Mouse (Mus musculus): Measurements from ENCODE around the gene Cacna1h.

Cacna1h gene

DNA sequence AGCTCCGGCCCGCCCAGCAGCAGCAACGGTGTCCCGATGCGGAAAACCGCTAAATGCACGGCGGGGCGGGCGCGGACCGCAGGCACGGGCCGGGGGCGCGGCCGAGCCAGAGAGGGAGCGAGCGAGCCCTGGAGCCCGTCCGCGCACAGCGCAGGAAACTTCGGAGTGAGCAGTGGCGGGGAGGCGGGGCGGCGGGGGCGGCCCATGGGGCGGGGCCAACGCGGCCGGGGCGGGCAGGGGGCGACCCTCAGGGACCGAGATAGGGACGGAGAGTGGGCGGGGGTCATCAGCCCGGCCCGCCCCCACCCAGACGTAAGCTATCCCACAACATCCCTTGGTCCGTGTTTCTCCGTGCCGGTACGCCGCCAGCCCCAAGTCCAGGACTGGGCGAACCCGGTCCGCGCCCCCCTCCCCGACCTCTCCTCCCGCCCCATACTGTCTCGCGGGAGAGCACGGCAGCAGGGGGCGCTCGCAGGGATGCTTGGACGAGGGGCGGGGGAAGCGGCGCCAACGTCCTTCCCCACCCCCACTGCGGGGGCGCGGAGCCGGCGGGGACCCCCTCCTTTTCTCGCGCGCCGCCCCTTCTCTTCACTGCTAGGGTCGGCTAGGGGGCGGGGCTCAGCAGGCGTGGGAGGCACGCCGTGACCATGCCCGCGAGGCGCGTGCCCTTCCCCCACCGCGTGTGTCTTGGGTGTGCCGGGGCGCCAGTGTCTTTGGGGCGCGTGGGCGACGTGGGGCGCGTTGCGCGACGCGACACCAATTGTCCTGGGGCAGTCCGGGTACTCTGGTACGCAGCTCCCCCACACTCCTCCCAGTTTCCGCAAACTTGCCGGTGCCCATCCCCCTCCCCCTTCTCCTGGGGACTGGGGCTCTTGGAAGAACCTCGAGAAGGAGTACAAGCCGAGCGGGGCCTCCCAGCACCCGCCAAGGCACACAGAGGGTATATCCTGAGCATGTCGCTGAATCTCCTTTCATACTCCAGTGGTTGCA, at the start of gene Cacna1h:
Gene Cacna1h (minus strand): TSS at position 167 of the 990 bp plus-strand sequence.
- peak; percentile 92 for DNase-seq (ENCODE audit: low spot score in 2 of 2)

DNA sequence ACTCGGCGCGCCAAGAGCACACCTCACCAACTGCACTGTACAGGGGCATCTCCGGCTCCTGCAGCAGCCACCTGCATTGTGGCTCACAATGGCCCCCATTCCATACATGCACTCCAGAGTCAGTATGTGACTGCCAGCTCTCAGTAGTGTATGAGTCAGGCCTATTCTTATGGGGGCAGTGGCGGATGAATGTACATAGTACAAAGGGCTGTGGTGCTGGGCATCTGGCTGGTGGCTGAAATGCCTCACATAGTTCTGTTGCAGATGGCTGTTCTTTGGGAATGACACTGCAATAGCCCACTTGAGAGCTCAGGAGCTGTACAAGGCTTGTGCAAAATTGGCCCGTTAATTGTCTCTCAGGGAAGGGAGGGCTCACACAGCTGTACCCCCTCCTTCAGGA, 48.5 kb upstream of the Cacna1h start:
- DNase-seq (ENCODE audit: low spot score in 2 of 2), result no peak

DNA sequence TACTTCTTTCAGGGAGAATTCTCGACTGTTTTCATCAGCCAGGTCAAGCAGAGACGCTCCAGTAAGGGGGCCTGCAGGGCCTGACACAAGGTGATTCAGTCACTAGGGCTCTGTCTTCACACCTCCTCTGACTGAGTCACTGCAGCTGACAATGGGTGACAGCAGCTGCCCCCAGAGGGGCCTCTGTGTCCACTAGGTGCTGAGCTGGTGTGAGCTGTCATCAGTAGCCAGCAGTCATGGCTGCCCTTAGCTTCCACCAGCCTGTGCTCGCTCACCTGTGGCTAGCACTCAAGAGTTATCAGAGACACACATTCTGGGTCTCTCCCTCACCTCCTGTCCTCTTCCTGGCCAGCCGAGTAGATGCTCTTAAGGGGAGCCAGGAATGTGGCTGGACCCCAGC, 47.2 kb upstream of the Cacna1h start:
- DNase-seq (ENCODE audit: low spot score in 2 of 2), result no peak

DNA sequence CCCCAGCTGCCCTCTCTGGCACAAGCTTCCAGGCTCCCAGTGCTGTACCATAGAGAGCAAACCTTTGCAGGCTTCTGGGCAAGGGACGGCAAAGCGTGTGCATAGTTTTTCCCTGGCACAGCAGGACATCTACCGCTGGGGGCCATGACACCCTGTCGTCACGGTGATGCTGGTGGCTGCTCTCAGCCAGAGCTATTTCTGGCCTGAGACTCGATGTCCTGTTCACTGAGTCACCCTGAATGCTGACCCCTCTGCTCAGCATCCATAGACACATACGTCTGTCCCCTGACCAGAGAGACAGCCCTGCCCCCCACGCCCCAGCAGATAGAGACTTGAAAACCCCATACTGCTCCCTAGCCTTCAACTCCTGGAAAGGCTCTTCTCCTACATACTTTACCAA, 46.6 kb upstream of the Cacna1h start:
- DNase-seq (ENCODE audit: low spot score in 2 of 2), result no peak

DNA sequence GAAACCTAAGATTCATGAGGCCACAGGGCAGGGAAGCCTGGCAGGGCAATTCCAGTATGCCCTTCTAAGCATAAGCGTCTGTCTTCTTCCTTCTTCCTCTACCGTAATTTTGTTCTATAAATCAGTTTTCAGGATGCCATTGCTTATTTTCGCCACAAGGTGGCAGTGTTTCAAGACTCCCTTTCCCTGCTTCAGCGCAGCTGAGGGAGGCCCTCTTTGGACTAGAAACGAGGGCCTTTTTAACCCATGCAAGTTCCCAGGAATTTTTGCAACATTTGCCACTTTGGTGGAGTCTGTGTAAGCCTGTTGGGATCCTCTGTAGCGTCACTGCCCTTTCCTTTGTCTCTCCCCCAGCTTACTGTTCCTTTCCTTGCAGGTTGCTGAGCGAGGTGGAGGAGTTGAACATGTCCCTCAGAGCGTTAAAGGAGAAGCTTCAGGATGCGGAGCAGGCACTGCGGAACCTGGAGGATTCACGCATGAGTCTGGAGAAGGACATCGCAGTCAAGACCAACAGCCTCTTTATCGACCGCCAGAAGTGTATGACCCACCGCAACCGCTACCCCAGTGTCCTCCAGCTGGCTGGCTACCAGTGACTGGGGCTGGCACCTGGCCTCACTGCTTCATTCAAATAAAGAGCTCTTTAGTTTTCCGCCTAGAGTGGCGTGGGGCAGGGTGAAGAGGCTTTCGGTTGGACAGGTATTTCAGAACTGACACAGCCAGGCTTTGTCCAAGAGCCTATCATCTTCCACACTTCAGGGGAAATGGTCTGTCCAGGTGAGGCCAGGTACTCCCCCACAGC, 42.6 kb upstream of the Cacna1h start:
- peak; percentile 77 to 84 for DNase-seq (ENCODE audit: low spot score in 2 of 2)

DNA sequence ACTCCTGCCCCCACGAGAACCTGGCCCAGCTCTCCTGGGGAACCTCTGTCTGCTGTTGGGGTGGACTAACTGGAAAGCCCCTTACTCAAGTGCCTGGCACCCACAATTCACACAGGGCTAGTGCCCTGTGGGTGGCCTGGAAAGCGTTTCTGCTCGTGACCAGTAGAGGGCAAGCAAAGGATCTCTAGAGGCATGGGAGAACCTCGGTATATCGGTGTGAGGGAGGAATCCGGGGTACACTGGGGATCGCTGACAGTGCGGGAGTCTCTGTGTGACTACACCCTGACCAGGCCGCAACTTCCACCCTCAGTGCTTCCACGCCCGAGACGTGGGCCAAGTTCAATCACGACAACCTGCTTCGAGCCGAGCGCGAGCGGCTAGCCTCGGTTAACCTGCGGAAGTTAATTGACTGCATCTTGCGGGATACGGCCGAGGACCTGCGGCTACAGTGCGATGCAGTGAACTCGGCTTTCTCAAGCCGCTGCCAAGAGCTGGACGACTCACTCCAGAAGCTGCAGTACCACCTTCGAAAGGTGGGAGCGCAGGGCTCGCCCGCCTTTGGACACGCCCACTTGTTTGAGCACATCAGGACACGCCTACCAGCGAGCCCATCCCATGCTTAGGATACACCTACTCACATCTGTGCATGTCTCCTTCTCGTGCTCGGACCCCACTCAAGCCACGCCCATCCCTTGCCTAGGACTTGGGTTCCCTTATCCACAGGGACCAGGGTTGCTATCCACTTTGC, 40.9 kb upstream of the Cacna1h start:
- peak; percentile 64 to 72 for DNase-seq (ENCODE audit: low spot score in 2 of 2)

DNA sequence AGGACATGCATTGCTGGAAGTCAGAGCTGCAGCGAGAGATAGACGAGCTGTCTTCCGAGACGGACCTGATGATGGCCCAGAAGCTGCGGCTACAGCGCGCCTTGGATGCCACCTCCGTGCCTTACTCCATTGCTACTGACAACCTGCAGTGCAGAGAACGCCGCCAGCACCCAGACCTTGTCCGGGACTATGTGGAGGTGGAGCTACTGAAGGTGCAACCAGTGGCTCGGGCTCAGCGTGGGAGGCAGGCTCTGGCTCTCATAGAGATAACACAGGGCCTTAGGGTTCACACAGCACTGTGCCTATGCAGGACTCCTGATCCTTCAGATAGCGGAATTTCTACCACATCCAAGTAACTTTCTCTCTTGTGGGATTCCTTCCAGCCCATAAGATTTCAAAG, 38.5 kb upstream of the Cacna1h start:
- no peak for DNase-seq (ENCODE audit: low spot score in 2 of 2)

DNA sequence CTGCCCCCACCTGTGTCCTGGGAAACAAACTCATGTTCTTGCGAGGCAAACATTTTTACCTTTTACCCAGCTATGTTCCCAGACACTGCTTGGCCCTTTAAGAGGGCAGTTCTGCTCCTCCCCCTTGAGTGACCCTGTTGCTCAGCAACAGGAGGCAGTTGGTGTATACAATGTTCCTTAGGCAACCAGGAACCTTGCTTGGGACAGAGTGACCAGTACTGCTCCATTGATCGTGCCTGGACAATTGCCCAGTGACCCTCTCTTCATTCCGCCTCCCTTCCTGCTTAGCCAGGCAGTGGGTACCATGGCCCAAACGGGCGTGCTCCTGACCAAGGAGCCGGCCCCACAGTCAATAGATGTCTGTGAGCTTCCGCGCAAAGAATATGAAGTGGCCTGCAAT, 37.8 kb upstream of the Cacna1h start:
- peak; percentile 74 to 77 for DNase-seq (ENCODE audit: low spot score in 2 of 2)

DNA sequence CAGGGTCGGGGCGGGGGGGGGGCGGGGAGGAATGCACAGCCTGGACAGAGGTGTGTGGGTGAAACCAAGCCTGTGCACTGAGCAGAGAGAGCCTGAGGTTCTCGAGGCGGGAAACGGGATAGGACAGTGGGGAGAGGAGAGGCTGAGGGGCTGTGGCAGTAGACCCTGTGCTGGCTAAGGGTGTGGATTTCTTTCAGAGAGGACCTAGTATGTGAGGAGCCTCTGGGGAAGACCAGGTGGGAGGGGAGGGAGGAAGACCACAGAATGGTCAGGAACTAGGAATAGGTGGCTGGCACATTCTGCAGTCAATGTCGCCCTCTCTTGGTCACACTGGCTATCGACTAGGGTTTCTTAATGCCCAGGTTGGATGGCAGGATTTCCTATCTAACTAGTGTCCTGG, 36.2 kb upstream of the Cacna1h start:
- peak; percentile 73 to 84 for DNase-seq (ENCODE audit: low spot score in 2 of 2)

DNA sequence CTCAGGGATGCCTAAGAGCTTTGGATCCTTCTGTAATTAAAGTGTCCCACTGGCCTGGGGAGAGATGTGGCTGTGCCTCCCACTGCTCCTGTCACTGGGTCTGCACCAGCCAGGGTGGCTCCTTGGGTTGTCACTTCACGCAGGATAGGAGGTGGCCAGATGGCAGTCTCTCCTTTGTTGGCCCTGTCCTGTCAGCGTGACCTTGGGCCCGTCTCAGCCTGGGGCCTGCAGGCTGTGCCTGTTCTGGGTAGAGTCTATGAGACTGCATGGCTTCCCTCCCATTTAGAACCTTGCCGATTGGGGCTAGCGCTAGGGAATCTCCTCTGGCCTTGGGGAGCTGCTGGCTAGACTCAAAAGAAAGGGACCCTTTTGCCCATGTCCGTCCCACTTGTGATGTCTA, 34.7 kb upstream of the Cacna1h start:
- no peak for DNase-seq (ENCODE audit: low spot score in 2 of 2)

DNA sequence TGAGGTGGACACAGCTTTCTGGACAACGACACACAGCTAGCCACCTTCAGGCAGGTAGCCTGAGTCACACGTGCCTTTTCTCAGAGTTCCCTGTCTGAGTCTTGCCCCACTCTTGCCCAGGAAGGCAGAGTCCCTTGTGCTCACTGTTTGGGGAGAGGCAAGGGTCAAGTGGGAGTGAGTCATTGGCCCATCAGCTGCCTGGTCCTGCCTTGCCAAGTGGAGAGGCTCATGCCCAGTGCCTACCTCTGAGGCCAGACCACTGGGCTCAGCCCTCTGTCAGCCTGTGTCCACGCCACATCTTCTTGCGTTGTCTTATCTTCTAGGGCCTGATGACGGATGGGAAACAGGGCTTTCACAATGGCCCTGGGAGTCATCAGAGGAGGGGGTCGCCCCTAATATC, 34.2 kb upstream of the Cacna1h start:
- DNase-seq (ENCODE audit: low spot score in 2 of 2), result no peak

DNA sequence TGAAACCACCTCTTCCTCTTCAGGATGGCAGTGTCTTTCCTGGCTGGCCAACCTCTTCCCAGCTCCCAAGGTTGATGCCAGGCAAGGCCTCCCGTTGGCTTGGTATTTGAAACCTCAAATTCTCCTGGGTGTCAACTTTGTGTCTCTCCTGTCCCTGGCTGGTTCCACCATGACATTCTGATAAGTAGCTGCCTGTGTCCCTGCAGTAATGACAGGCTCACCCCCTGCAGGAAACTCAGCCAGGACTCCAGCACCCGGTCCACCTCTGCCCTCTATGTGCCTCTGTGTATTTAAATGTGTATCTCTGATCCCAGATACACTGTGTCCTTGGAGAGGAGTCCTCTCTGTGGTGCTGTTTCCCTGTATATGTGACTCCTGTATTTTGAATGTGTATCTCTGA, 32.7 kb upstream of the Cacna1h start:
- no peak for DNase-seq (ENCODE audit: low spot score in 2 of 2)

DNA sequence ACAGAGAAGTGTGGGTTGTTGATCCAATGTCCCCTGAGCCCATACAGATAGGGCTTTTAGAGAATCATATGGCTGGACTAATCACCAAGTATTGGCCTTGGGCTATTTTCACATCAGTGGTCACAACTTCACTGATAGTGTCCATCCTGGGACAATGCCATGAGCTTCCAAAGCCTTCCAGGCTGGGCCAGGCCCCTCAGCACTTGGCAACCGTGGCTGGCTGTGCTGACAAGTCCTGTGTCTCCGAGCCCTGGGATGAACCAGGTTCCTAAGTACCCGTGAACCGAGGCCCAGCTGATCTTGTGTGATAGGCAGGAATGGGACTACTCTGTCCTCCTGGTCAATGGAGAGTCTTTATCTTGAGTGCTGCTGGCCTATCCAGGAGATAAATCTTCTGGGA, 30.5 kb upstream of the Cacna1h start:
- DNase-seq (ENCODE audit: low spot score in 2 of 2), result no peak

DNA sequence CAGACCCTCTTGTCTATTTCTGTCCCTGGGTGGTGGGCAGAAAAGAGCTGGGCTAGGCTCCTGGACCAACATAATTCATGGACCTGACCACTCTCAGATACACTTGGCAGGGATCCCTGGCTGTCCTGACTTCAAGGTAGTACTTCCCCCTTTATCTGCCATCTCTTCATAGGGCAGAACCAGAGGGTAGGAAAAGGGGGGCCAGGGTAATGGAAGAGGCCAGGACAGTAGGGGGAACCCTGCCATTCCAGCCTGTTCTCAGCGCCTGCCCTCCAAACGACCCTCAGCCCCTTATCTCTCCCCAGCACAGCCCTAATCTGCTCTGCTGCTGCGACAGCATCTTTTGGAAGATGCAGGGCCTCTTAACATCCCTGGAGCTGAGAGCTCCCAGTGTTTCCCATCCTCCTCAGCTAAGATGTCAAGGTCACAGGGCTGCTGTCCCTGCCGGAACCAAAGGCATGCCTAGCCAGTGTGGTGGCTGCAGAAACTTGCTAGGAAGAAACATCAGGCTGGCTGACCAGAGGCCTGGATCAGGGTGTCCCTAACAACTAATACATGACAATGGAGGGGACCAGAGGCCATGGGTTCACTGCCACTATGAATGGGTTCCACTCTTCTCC, 29.9 kb upstream of the Cacna1h start:
- no peak for DNase-seq (ENCODE audit: low spot score in 2 of 2)

DNA sequence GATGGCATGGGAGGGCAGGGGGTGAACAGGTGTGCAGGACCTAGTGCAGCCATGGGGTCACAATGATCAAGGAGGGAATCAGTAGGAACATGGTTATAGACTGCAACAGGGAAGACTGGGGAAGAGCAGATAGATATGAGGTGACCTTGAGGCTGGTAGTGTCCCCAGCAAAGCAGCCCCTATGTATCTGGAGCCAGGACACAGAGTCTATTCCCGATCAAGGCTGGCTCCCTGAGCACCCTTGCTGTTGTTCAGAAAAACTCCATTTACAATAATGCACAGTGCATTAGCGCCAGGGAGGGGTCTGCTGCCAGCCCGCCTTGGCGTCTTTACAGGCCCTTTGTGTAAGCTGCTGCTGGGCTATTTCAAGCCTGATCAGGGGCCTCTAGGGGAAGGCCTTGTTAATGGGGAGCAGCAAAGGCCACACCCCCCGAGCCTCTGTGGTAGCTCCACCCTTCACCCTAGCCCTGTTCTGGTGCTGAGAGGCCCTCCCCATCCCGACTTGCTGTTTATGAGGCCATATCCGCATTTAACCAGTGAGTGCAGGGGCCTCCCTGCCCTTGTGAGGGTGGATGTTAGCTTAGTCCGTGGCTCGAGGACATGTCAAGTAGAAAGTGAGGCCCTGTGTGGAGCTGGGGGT, 28.8 kb upstream of the Cacna1h start:
- no peak for DNase-seq (ENCODE audit: low spot score in 2 of 2)

DNA sequence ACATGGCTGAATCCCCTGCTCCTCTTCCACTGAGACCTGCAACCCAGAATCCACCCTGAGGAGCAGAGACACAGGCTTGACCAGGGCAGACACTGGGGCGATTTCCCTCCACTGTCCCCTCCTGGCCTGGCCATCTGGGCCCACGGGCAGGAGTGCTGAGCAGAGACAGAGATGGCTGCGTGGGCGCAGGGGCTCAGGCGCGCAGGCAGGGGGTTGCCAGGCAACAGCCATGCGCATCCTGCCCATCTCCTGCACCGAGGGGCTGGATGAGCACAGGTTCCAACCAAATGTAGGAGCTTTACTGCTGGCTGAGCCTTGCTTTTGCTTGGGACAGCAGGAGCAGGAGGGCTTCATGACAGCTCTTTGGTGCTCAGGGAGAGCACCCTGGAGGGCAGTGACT, 23.0 kb upstream of the Cacna1h start:
- peak; percentile 85 to 92 for DNase-seq (ENCODE audit: low spot score in 2 of 2)

DNA sequence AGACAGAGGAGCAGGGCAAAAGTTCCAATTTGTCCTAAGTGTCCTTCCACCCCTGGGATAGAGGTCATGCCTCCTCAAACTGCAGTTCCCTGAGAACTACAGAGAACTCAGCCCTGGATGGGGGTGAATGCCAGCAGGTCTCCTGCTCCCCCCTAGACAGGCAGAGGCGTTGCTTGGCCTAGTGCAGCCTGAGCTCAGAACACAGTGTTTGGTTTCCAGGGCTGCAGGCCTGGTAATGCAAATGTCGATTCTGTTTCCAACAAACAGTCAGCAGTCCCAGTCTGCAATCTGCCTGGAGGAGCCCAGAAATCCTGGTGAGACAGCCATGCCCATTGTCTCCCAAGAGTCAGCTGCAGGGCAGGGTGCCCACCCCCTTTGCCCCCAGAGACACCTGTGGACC, 20.7 kb upstream of the Cacna1h start, which contains the start of gene Tekt4:
Gene Tekt4 (plus strand): TSS at position 344 of the 400 bp plus-strand sequence.
- DNase-seq (ENCODE audit: low spot score in 2 of 2), result peak in 1 of 2 experiments; percentile 60

DNA sequence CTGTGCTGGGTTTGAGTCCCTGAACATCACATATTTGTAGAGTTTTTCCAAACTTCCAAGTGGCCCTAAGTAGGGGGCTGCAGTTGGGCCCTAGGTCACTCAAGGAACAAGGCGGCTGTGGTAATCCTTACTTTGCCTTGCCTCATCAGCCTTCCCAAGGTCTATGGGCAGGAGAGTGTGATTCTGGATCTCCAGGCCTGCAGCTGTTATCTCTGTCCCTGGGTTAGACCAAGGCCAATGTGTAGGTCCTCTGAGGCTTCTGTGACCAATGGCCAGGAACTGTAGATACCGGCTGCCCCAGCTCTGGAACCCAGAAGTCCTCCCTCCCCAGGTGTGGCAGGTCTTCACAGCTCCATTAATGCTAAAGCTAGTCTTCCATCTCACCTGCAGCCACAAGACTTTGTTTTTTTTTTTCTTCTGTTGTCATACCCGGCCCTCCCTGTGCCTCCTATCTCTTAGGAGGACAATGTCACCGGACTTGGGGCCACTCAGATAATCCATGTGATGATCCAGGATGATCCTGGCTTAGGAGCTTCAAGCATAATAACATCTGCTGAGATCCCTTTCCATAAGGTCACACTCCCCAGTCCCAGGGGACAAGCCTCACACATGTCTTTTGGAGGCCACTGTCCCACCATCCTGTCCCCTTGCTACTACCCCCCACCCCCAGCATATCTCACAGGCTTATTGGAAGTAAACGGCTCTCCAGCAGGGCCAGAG, 18.8 kb upstream of the Cacna1h start:
- no peak for DNase-seq (ENCODE audit: low spot score in 2 of 2)

DNA sequence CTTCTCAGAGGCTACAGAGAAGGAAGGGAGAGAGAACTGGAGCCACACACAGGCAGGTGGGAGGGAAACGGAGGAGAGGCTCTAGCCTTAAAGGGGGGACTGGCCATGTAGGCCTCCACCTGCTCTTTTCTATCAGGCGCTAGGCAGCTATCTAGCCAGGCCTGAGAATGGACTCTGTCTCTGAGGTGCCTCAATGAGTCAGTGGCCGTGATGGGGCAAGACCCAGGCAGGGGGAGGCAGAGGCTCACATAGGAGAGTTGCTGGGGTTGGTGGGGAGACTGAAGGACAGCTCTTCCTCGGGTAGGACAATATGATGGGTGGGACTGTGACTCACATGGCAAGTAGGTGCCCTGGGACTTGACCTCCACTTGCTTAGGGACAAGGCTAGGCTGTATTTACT, 16.7 kb upstream of the Cacna1h start:
- DNase-seq (ENCODE audit: low spot score in 2 of 2), result no peak

DNA sequence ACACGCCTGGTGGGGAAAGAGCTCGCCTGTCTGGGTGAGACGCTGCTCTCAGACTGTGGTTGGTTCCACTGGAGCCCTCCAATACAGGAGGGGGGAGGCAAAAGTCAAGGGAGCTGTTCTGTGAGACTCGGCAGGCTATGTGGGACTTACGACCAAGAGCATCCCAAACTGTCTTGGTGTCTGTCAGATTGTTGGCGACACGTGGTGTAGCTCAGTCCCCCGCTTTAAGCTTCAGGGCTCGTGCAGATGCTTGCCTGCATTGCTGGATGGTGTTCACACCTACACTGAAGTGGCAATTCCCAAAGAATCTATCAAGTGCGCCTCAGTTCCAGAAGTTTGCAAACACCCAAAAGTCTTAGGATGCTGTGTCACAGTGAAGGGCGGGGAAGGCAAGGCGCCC, 14.3 kb upstream of the Cacna1h start:
- DNase-seq (ENCODE audit: low spot score in 2 of 2), result no peak

All from right cerebral cortex, postnatal 10 days (tissue).